Mouse (Mus musculus): ENCODE measurements around the gene Dcst2.

DNA sequence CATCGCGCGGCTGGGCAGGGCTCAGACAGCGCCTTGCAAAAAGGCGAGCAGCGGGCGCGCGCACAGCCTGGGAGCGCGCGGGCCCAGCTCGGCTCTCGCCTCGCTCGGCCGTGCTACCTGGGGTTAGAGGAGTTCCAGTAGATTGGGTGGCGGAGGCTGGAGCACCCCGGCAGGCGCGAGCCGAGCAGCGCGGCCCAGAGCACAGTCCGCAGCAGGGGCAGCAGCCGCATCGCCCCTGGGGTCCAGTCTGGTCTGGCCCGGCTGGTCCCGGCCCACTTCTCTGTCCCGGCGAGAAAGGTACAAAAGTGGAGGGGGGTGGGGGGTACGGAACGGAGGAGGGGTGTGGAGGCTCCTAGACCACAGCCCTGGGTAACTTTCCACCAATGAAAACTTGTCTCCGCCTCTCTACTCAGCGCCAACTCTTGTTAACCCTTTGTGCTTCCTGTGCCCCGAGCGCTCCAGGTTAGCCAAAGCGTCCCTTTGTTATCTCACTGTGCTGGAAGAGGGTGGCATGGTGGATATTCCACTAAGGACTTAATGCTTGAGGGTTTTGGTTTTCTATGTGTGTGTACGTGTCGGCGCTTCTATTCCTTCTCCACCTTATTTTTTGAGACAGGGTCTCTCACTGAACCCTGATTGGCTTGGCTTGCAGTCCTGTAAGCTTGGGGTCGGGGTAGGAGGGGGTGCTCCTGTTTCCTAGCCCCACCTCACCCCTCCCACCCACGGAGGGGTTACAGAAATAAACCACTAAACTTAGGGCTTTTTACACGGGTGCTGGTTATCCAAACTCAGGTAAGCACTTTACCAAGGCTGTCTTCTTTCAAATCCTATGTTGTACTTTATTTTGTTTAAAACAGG lies 23.8 kb upstream of the Dcst2 start, which contains the start of gene Efna4:
- TF ChIP-seq CTCF (IDR thresholded peaks at IDR 0.05; ENCODE audit: extremely low read depth, insufficient read depth, insufficient read length, insufficient replicate concordance) (no peak), POLR2A (IDR thresholded peaks at IDR 0.05; ENCODE audit: low read depth, low read length) (no peak)
